Mouse (Mus musculus) forebrain, postnatal 0 days (tissue): ENCODE results near the gene Bcl2l1. TPM values are rescaled to one million over a fixed set of nuclear protein-coding genes. Genes with fewer than 3 reads are reported as not detected.

Source experiments
- ATAC-seq: fragments of 200-750 bp; cut with Nextera tagmentation; 2 replicates; pipeline ENCODE4 v1.8.0; 2017; ENCODE audit warnings: mild to moderate bottlenecking, moderate library complexity
- DNase-seq: peaks from one replicate; pipeline ENCODE4 v3.0.0-alpha.2; 2015
- H3K27ac ChIP-seq: fragments of 300-500 bp; sonication (generic); 2 replicates; pipeline ENCODE4 v1.5.1; 2014; ENCODE audit warnings: low read depth, mild to moderate bottlenecking, antibody characterized with exemption, low read length, moderate library complexity, mixed read lengths
- H3K27me3 ChIP-seq: fragments of 300-500 bp; sonication (generic); 2 replicates; pipeline ENCODE4 v1.6.1; 2014; ENCODE audit warnings: mild to moderate bottlenecking, low read length, mixed read lengths; ENCODE audit not compliant: insufficient read depth
- H3K36me3 ChIP-seq: fragments of 300-500 bp; sonication (generic); 2 replicates; pipeline ENCODE4 v1.6.1; 2014; ENCODE audit warnings: mild to moderate bottlenecking, moderate library complexity; ENCODE audit not compliant: insufficient read depth
- H3K4me1 ChIP-seq: fragments of 300-500 bp; sonication (generic); 2 replicates; pipeline ENCODE4 v1.6.1; 2014; ENCODE audit warnings: antibody characterized with exemption; ENCODE audit not compliant: insufficient read depth
- H3K4me2 ChIP-seq: fragments of 300-500 bp; sonication (generic); 2 replicates; pipeline ENCODE4 v1.6.1; 2014; ENCODE audit warnings: low read depth, mild to moderate bottlenecking, moderate library complexity
- H3K4me3 ChIP-seq: fragments of 300-500 bp; sonication (generic); 2 replicates; pipeline ENCODE4 v1.5.1; 2014; ENCODE audit warnings: low read depth, low read length, mixed read lengths
- H3K9ac ChIP-seq: fragments of 300-500 bp; sonication (generic); 2 replicates; pipeline ENCODE4 v1.6.1; 2014; ENCODE audit warnings: mild to moderate bottlenecking
- H3K9me3 ChIP-seq: fragments of 300-500 bp; sonication (generic); 2 replicates; pipeline ENCODE4 v1.6.1; 2016; ENCODE audit warnings: low read length
- CTCF ChIP-seq: sonication (generic); IDR thresholded peaks from 2 replicates; pipeline ENCODE4 v1.5.1; 2016; ENCODE audit warnings: antibody characterized with exemption, control low read depth, low read depth
- WGBS: fragments of 180-500 bp; shearing (Covaris S2); extraction: QIAGEN DNeasy Blood & Tissue Kit; methylation state at CpG from one replicate; pipeline ENCODE4 v1.1.7; 2014; 5-methylcytosine and 5-hydroxymethylcytosine counted together
- polyA plus RNA-seq: library from polyadenylated mRNA; unstranded; fragments of >200 nt; fragmentation: Nextera tagmentation; extraction: Ambion mirVana; gene quantifications from 2 replicates; pipeline ENCODE4 v1.2.1, GENCODE M21; 2015
- total RNA-seq: library from RNA; depleted of rRNA; stranded (reverse); fragments of >200 nt; gene quantifications from 2 replicates; pipeline ENCODE4 v1.2.3, GENCODE M21; 2014

The Bcl2l1 gene
- total and polyA plus RNA-seq, 2 experiments from 2014 or later = 157 to 173 TPM

GRCm38 (mm10) chr2:152792461-152792860 lies 39.1 kb downstream of the Bcl2l1 start:
- DNase-seq = no peak
- H3K27me3 ChIP-seq = no peaks in the 10 kb centered on the region
- 73% methylated on average over 2 of the region's 2 CpGs for WGBS

GRCm38 (mm10) chr2:152789591-152789999 lies 41.9 kb downstream of the Bcl2l1 start:
- Histone ChIP-seq H3K36me3 (no peaks in the 10 kb centered on the region), H3K9ac (no peak overlapping the region), H3K27me3 (no peaks in the 10 kb centered on the region), H3K9me3 (no peaks in the 10 kb centered on the region), H3K4me3 (no peak overlapping the region), H3K4me1 (peaks cover 3% of the 10 kb centered on the region; the same call in 1 of the 2 replicates), H3K4me2 (no peak overlapping the region), H3K27ac (no peak overlapping the region)
- no peak for ATAC-seq
- WGBS = 73% methylated on average over 4 of the region's 4 CpGs
- TF ChIP-seq CTCF = no peak
- DNase-seq = no peak

More at GRCm38 (mm10) chr2:152792461-152792860, 39.1 kb downstream of the Bcl2l1 start:
- Histone ChIP-seq H3K4me1 (no peaks in the 10 kb centered on the region), H3K4me3 (no peak overlapping the region), H3K9me3 (no peaks in the 10 kb centered on the region), H3K4me2 (no peak overlapping the region), H3K27ac (no peak overlapping the region), H3K36me3 (no peaks in the 10 kb centered on the region), H3K9ac (no peak overlapping the region)
- TF ChIP-seq CTCF = no peak
- ATAC-seq = no peak

- H3K36me3 ChIP-seq = no peaks in the 10 kb centered on the region
- no peak overlapping the region for H3K9ac ChIP-seq
- H3K27me3 ChIP-seq = no peaks in the 10 kb centered on the region
- H3K4me1 ChIP-seq = peaks cover 3% of the 10 kb centered on the region; the same call in 1 of the 2 replicates
- TF ChIP-seq CTCF = no peak
- H3K4me3 ChIP-seq = no peak overlapping the region
- H3K4me2 ChIP-seq = no peak overlapping the region
- DNase-seq (no peak), ATAC-seq (no peak)
- no peaks in the 10 kb centered on the region for H3K9me3 ChIP-seq
- no peak overlapping the region for H3K27ac ChIP-seq
- 79% methylated on average over 6 of the region's 6 CpGs for WGBS
Observed at GRCm38 (mm10) chr2:152788892-152789421, 42.6 kb downstream of the Bcl2l1 start.

- Histone ChIP-seq H3K9me3 (no peaks in the 10 kb centered on the region), H3K36me3 (no peaks in the 10 kb centered on the region), H3K27me3 (no peaks in the 10 kb centered on the region), H3K4me2 (no peak overlapping the region), H3K9ac (no peak overlapping the region), H3K4me3 (no peak overlapping the region), H3K4me1 (peaks cover 3% of the 10 kb centered on the region; the same call in 1 of the 2 replicates), H3K27ac (no peak overlapping the region)
- TF ChIP-seq CTCF = no peak
- ATAC-seq (no peak), DNase-seq (no peak)
- 95% methylated on average over 6 of the region's 6 CpGs for WGBS
Observed at GRCm38 (mm10) chr2:152787543-152787942, 44.0 kb downstream of the Bcl2l1 start.

GRCm38 (mm10) chr2:152787136-152787535 lies 44.4 kb downstream of the Bcl2l1 start:
- no peak for ATAC-seq
- no peak for TF ChIP-seq CTCF

GRCm38 (mm10) chr2:152785446-152786350 lies 45.8 kb downstream of the Bcl2l1 start:
- Histone ChIP-seq H3K4me2 (no peak overlapping the region), H3K9ac (no peak overlapping the region), H3K9me3 (no peaks in the 10 kb centered on the region), H3K27ac (peak overlapping the region; percentile 67), H3K4me3 (no peak overlapping the region), H3K27me3 (no peaks in the 10 kb centered on the region), H3K4me1 (peaks cover 3% of the 10 kb centered on the region; the same call in 1 of the 2 replicates), H3K36me3 (peaks cover 9% of the 10 kb centered on the region; the same call in 1 of the 2 replicates)
- peak; percentile 86 for ATAC-seq
- TF ChIP-seq CTCF = no peak
- DNase-seq = peak; percentile 33
- WGBS = 65% methylated on average over 18 of the region's 18 CpGs

More at GRCm38 (mm10) chr2:152787136-152787535, 44.4 kb downstream of the Bcl2l1 start:
- no peaks in the 10 kb centered on the region for H3K27me3 ChIP-seq
- WGBS = 97% methylated on average over 2 of the region's 2 CpGs
- no peaks in the 10 kb centered on the region for H3K9me3 ChIP-seq
- no peak overlapping the region for H3K4me3 ChIP-seq
- no peaks in the 10 kb centered on the region for H3K36me3 ChIP-seq
- no peak overlapping the region for H3K4me2 ChIP-seq
- H3K4me1 ChIP-seq = peaks cover 3% of the 10 kb centered on the region; the same call in 1 of the 2 replicates
- no peak overlapping the region for H3K27ac ChIP-seq
- no peak for DNase-seq
- H3K9ac ChIP-seq = no peak overlapping the region

- no peak for TF ChIP-seq CTCF
- Histone ChIP-seq H3K9ac (no peak overlapping the region), H3K27ac (peak overlapping the region; percentile 59; the same call in 1 of the 2 replicates), H3K4me1 (peaks cover 3% of the 10 kb centered on the region; the same call in 1 of the 2 replicates), H3K27me3 (no peaks in the 10 kb centered on the region), H3K4me2 (no peak overlapping the region), H3K4me3 (no peak overlapping the region), H3K9me3 (no peaks in the 10 kb centered on the region), H3K36me3 (peaks cover 17% of the 10 kb centered on the region; the same call in 1 of the 2 replicates)
- DNase-seq (no peak), ATAC-seq (no peak)
- 94% methylated on average over 8 of the region's 8 CpGs for WGBS
Observed at GRCm38 (mm10) chr2:152784640-152785039, 46.9 kb downstream of the Bcl2l1 start.
